Mouse (Mus musculus) MN1 (cell line): ENCODE measurements around the gene Aire.
A peak's percentile ranks its signal among the peaks of the same experiment; 100 is the strongest.

Experiments used
- DNase-seq: peaks from one replicate; pipeline ENCODE4 v3.0.0-alpha.2; 2016; ENCODE audit warnings: low spot score

Gene Aire

DNA sequence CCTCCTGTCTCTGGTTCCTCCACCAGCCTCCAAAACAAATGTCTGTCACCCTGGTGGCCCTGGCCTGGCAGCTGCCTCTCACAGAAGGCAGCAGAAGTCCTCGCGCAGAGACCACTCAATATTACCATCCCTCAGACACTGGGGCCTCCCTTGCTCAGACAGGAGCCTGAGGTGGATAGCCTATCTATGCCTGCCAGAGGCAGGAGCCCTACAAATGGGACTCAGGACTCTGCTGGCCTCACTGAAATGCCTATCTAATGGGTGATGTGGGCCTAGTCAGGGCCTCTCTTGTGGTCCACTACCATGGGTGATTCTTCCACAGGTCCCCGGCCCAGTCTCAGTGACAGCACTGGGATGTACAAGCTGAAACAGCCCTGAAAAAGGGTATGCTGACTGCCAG, 35.2 kb downstream of the Aire start:
- DNase-seq, result no peak

DNA sequence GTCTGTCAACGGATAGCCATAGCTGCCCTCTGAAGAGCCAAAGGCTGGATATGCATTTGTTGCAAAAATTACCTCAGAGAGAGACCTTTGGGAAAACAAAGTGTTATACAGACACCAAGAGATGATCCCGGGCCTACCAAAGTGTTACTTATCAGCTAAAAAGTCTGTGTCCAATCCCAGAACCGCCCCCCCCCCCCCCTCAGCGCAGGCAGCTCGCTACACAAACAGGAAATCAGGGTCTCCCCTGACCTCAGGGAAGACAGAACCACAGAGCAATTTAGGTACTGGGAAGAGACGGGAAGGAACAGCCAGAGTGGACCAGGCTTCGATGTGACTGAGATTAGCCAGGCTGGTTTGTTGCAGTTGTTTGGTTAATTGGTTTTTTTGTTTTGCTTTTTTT, 36.2 kb downstream of the Aire start:
- DNase-seq, result no peak

DNA sequence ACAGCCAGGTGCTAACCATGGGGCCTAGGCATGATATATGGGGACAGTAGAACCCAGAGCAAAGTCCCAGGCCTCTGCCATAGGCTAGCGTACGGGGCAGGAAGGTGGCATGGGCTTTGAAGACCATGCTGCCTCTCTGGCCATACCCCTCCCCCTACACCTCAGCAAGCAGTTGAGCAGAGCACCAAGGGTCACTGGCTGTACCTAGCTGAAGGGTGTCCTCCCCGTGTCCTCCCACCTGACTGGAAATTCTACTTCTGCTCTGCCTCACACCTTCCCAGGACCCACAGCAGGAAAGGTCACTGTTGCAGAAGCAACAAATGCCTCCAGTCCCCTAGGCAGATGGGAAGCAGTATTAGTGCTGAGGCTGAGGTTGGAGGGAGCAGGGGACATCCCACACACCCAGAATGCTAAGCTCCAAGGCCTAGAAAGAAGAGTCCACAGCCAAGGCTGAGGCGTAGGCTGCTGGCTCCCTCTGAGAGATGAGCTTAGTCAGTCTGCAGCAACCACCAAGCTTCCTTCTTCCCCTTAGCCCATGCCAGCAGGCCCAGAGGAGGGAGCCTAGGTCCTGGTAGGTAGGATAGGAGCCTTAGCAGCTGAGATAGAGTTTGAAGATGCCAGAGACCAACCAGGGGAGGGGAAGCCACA, 37.5 kb downstream of the Aire start:
- DNase-seq, result no peak

DNA sequence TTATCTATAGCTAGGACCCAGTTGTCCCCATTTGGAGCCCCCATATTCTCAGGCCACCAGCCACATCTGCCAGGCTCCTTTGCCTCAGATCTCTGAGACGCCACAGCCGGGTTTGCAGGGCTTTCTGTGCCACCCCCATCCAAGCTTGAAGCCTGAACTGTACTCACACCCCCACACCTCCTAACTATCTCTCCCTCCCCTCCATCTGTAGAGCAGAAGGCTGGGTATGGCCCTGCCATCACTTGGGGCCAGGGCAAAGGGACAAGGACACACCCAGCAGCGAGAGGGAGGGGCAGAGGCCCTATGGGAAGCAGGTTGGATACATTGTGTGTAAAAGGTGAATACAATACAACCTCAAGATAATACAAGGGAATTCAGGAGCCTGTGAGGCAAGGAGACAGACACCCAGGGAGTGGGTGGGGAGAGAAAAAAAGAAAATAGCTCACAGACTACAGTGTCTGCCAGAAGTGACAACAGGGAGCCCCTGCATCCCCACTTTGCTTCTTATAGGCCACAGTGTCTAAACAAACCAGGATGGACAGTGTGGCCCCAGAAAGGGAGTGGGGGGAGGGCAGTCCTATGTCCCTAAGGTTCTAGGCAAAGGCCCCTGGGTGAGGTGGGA, 38.8 kb downstream of the Aire start:
- no peak for DNase-seq

DNA sequence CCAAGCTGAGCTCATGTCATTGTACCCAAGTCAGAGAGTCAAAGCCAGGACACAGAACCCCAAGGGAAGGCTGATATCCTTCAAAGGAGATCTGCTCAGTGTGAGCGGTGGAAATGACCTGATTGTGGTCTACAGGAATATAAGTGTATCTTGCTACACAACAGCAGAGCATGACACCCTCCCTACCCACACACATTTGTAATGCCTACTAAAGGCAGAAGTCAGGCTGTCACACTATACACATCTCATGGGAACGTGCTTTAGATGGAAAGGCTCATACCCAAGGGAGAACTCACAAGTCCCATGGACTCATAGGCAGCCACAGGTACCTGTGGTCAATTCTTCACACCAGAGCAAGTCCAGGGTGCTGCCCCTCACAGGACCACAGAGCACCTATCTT, 41.1 kb downstream of the Aire start:
- no peak for DNase-seq

DNA sequence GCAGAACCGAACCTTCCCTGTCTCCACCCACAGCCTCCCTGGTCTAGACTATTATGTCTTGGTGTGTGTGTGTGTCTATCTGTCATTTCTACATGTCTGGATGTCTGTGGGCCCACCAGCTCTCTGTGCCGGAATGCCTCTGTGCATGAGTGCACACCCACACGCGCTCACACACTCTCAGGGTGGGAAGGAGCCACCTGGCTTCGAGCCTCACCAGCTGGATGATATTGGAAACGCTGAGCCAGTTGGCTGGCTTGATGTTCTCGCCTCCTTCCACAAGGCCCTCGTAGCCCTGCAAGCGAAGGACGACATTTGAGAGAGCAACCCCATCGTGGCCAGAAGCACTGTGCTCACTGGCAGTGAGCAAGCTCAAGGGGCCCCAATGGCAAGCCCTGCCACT, 41.6 kb downstream of the Aire start:
- no peak for DNase-seq

DNA sequence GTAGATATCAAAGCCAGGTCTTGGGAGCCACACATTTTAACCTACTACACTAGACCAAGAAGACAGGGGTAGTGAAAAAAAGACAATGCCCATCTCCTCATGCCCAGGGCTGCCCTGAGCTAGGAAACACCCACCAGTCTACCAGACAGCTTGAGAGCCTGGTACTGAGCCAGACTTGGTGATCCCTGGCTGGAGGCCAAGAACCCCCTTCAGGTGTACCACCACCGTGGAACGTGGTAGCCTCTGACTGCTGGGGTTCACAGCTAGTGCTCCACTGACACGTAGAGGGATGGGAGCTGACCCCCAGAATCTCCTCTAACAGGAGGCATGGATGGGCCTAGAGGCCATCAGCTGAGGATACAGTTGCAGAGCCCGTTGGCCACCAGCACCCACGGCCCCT, 43.2 kb downstream of the Aire start:
- DNase-seq, result no peak

DNA sequence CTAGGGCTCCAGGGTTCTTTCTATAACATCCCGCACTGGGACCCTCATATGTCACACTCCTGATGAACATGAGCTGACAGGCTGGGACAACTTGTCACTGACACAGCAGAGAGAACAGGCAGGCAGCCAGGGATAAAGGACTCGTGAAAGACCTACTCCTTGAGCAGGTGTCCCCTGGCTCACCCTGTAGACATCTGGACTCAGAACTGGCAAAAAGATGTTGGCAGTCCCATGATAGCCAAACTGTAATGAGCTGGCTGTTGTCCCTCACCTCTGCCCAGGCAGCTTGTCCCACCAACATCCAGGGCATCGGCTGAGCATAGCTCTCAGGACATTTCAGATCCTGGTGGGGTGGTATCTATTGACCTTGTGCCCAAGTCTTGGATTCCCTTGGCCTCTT, 47.8 kb downstream of the Aire start:
- no peak for DNase-seq

DNA sequence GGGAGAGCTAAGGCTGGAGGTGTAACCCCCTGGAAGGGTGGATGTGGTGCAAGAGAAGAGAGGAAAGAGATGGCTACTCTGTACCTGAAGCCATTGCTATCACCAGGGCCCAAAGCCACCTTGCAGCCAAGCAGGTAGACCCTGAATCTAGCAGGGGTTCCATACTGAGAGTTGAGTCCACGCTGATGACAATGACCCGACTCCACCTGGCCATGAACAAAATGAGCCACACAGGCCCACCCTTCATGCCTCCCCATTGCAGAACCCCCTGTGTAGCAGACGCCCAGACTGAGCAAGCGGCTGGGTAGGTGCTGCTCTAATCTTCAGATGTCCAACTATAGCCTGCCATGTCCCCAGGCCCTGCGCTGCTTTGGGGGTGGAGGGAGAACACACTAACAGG, 57.6 kb downstream of the Aire start:
- no peak for DNase-seq

DNA sequence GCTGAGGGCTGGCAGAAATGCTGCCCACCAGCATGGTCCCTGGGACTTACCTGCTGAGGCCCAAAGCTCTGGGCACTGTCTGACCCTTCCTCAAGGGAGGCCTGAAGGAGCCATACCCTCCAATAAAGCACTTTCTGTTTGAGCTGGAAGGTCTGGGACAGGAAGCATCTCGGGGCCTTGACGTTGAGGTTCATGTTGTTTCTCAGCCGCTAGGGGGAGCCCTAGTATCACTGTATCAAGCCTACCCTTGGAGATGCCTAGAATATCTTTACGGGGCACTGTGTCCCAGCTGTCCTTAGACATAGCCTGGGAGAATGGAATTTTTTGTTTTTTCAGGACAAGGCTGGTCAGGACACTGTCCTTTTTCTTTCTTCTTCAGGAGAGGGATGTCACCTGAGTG, 58.8 kb downstream of the Aire start:
- DNase-seq, result peak; percentile 92
